Mouse (Mus musculus) layer of hippocampus, adult 9-10 months (tissue): ENCODE data around the gene Sycp3.
"Not testable (repeated sequence)": the region's sequence is repeated elsewhere in the genome, so short reads cannot be mapped to it uniquely, and the experiment has no call there.

ENCODE experiments used
- DNase-seq: peaks from one replicate; pipeline ENCODE4 v3.0.0; 2022; ENCODE audit warnings: low spot score

The Sycp3 gene

DNA sequence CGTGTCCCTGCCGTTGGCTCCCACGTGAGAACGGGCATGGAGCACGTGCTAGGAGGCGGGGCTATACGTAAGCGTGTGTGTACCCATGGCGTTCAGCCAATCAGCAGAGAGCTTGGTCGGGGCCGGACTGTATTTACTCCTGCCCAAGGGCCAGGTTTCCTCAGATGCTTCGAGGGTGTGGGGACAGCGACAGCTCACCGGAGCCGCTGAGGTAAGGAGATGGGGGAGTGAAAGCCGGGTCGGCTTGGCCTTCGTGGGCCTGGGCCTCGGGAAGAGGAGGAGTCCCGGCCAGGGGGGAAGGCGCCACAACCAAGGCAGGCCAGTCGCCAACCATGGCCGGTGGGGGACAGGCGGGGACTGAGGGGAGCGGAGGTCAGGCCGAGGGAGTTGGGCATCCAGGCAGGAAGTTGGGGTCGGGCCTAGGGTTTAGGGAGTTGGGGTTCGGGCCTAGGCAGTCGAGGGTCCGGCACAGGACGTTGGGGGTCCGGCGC, at the start of gene Sycp3:
TSS of gene Sycp3 (plus strand) at position 68 of the 491 bp plus-strand sequence.
- DNase-seq, result no peak

- no peak for DNase-seq
Measured at GRCm38 (mm10) chr10:88409751-88410150, 49.6 kb upstream of the Sycp3 start.

DNA sequence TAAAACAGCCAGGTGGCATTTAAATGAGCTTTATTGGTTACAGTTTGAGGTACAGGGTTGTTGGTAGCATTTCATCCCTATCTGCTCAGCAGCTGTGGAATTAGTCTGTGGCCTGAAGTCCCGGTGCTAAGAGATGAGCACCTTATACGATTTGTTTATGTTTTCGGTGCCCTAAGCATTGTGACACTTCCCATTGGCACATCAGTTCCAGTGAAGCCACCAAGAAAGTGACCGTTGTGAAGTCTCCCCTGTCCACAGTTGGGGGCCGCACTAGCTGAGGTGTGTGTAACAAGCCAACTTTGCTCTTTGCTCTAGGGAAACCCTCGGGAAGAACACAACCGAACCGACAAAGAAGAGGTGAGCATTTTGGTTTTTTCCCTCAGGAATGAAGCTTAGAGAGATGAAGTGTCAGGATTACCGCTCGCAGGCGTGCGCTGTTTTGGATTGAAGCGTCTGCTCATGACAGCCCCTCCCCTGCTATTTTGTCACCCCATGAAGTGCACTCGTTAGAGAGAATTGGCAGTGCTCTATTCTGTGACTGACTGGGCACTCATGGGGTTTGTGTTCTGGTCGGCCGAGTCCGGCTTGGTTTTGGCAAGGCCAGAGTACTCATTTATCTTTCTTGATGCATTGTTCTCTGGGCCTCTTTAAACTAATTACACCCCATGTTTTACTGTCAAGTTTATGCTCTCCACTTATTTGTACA, 46.9 kb upstream of the Sycp3 start:
- DNase-seq, result no peak

DNA sequence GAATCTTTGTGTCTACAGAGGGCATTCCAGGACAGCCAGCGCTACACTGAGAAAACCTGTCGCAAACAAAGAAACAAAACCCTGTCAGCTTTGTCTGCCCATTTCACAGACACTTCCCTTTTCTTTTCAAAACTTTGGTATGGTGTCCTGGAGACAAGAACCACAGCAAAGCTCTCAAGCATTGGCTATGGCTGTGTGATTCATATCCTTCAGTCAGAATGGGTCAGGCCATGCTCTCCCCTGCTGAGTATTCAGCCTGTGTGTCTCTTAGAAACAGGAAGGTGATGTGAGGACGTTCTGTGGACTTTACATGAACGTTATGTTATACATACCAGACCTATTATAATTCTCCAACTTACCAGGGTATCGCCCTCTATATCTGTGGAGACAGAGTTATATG, 41.7 kb upstream of the Sycp3 start:
- no peak for DNase-seq

GRCm38 (mm10) chr10:88420141-88420541, 39.2 kb upstream of the Sycp3 start:
- DNase-seq, result no peak

- DNase-seq, result no peak
Measured at GRCm38 (mm10) chr10:88420655-88421435, 38.5 kb upstream of the Sycp3 start.

DNA sequence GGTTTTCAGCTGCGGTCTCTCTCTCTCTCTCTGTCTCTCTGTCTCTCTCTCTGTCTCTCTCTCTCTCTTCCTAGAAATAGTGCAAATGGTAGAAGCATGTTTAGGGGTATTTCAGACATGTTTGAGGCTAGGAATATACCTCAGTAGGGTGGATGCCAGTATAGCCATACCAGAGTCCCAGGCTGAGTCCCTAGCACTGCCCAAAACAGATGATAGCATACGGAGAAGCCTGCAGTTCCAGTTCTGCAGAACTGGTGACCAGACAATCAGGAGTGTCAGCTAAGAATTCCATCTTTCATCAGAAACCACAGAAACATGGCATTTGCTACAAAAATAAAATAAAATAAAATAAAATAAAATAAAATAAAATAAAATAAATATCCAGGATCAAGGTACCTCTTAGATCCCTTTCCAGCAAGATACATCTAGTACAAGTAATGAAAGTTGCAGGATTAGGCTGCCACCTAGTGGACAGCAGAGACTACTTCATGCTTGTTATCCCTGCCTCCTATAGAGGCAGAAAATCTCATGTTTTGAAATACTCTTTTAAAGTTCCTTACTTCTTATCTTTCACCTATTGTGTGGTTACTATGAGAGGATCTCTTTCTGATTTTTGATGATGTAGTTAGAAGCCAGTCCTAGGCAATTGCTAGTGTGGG, 33.1 kb upstream of the Sycp3 start:
- peak; percentile 41 for DNase-seq

- DNase-seq, result no peak
Measured at GRCm38 (mm10) chr10:88426896-88427295, 32.5 kb upstream of the Sycp3 start.

DNA sequence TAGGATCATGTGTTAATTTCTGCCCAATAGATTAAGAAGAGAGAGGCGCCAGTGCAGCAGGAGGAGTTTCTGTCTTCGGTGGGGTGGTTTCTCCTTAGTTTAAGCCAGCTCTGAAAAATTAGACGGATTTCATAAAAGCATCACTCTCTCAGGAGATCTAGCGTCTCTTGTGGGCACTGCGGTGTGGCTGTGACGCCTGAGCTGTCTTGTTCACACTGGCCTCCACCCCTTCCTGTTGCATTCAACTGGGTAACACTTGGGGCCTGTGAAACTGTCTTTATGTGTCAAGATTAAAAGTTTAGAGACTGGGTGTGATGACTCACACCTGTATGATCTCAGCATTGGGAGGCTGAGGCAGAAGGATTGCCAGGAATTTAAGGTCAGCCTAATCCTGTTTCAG, 31.4 kb upstream of the Sycp3 start:
- DNase-seq, result no peak

DNA sequence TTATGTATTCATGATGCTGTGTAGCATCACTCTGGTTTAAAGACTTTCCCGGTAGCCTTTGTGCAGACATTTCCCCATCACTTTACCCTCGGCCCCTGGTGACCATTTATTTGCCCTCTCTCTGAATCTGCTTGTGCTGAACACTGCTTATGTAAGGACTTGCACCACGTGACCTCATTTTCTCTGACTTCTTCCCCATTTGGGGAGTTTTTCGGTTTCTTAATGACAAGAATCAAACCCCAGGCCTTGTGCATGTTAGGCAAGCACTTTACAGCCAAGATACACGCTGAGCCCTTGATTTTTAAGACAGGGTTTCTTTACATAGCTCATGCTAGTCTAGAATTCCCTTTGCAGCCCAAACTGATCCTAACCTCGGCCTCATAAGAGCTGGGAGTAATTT, 18.1 kb upstream of the Sycp3 start:
- no peak for DNase-seq

DNA sequence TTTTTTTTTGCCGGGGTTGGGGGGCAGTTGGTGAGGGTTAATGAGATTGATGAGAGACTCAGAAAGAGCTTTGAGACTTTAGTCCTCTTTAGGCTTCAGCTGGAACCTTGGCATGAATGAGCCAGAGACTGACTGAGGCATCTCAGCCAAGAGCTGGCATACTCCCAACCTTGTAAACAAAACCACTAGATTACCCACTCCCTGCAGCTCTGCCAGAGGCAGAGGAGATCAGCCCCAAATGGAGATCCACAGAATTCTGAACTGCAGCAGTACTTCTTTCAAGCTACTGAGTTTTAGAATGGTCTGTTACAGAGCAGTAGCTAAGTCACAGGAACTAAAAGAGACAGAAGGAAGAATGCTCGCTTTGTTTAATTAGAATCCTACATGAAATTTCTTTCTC, 8.1 kb upstream of the Sycp3 start:
- peak; percentile 26 for DNase-seq

GRCm38 (mm10) chr10:88451990-88452389, 7.4 kb upstream of the Sycp3 start:
- DNase-seq, result no peak

DNA sequence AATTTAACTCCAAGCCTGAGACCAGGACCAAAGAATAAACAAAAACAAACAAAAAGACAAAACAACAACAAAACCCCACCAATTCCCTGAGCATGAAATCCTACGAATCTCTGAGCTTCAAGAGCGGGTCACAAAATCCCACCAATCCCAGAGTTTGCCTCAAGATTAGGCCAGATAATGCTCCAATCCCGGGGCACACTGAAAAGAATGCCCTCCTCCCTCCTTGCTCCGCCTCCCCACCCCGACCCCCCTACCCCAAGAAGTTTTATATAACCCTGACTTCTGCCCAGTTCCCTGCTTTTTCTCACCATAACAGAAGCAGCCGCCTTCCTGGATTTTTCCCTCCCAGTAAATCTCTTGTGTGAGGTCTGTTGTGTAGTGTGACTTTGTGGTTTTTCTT, 1.6 kb upstream of the Sycp3 start:
- DNase-seq, result no peak

DNA sequence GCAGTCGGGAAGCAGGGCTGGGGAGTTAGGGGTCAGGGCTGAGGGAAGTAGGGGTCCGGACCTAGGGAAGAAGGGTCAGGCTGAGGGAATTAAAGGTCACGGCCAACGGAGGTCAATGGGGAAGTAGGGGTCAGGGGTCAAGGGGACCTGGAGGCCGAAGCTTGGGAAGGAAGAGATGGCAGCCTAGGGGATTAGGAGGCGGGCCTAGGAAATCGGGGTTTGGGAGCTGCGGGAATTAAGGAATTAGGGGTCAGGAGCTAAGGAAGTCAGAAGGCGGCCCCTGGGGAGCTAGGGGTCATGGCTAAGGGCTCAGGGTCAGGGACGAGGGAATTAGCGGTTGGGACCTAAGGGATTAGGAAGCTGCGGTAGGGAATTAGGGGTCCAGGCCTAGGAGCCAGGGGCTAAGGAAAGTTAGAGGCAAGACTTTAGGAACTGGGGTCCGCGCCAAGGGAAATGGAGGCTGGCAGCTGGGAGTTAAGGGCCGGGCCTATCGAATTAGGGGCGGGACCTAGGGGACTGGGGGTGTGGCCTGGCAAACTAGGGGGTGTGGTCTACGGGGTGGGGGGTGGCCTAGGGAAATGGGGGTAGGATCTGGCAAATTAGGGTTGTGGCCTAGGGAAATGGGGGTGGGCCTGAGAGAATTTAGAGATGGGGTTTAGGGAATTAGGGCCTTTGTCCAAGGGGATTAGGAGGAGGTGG, 902 bp downstream of the Sycp3 start:
- no peak for DNase-seq

- DNase-seq, result not testable (repeated sequence)
Measured at GRCm38 (mm10) chr10:88482866-88483265, 23.5 kb downstream of the Sycp3 start.

DNA sequence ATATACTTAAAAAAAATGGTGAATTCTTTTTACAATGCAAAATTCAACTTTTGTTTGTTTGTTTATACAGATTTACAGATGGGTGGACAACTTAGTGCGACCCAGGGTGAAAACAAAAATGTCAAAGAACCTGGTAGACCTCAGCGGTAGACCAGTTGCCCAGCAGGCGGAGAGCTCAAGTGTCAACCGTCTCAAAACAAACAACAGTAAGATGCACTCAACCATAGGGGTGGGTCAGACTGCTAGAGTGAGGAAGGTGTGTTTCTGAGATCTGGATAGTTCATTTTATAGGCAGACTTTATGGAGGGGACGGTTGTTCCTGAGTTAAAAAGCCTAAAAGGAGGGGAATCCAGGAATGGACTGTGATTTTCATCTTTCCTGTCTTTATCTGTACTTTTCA, 29.3 kb downstream of the Sycp3 start:
- DNase-seq, result no peak

DNA sequence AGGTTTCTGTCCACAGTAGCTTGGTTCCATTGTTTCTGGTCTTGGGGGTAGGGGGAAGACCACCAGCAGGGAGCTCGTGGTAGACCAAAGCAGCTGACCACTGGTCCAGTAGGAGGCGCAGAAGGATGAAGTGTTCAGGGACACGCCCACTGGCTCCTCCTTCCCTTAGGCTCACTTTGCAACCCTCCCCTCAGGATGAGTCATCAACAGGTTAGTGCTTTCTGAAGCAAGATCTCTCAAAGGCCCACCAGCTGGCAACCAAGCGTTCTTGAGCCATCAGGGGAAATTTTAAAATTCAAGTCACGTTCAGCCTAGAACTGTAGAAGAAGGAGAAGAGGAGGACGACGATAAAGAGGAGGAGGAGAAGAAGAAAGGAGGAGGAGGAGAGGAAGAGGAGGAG, 32.3 kb downstream of the Sycp3 start:
- no peak for DNase-seq

- no peak for DNase-seq
Measured at GRCm38 (mm10) chr10:88492658-88493057, 33.3 kb downstream of the Sycp3 start.

- no peak for DNase-seq
Measured at GRCm38 (mm10) chr10:88494959-88495587, 35.7 kb downstream of the Sycp3 start.

GRCm38 (mm10) chr10:88496864-88497564, 37.6 kb downstream of the Sycp3 start:
- DNase-seq, result no peak

- no peak for DNase-seq
Measured at GRCm38 (mm10) chr10:88499993-88500392, 40.6 kb downstream of the Sycp3 start.
